Mouse (Mus musculus): ENCODE results near the gene Tatdn2.

DNA sequence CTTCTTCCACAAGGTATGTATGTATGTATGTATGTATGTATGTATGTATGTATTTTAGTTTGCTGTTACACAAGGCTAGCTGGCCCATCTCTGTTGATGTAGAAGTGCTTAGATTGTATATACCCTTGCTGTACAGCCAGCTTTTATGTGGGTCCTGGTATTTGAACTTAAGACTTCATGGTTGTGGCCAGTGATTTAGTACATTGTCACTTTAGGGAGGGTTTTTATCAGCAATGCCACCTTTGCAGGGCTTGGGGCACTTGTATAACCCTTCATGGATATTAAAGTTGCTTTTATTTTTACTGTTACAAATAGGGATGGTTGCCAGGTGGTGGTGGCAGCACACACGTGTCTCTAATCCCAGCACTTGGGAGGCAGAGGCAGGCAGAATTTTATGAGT, 1.6 kb upstream of the Tatdn2 start:
- TF ChIP-seq EP300 (IDR thresholded peaks at IDR 0.05) (no peak), CTCF (IDR thresholded peaks at IDR 0.05) (no peak)
